Mouse (Mus musculus): ENCODE results near the gene Gpr183.

GRCm38 (mm10) chr14:121909868-121910267, 55.1 kb downstream of the Gpr183 start:
- TF ChIP-seq POLR2A (IDR thresholded peaks at IDR 0.05; ENCODE audit: borderline replicate concordance, extremely low read depth, insufficient read depth, insufficient read length, poor library complexity, severe bottlenecking) (no peak), CTCF (IDR thresholded peaks at IDR 0.05; ENCODE audit: borderline replicate concordance, extremely low read depth, insufficient read depth, insufficient read length) (no peak)

Measured in brain, embryonic 14.5 days (tissue).